Comparison of ENCODE assay signal across 15 mouse cellular contexts in the genomic region with DNA sequence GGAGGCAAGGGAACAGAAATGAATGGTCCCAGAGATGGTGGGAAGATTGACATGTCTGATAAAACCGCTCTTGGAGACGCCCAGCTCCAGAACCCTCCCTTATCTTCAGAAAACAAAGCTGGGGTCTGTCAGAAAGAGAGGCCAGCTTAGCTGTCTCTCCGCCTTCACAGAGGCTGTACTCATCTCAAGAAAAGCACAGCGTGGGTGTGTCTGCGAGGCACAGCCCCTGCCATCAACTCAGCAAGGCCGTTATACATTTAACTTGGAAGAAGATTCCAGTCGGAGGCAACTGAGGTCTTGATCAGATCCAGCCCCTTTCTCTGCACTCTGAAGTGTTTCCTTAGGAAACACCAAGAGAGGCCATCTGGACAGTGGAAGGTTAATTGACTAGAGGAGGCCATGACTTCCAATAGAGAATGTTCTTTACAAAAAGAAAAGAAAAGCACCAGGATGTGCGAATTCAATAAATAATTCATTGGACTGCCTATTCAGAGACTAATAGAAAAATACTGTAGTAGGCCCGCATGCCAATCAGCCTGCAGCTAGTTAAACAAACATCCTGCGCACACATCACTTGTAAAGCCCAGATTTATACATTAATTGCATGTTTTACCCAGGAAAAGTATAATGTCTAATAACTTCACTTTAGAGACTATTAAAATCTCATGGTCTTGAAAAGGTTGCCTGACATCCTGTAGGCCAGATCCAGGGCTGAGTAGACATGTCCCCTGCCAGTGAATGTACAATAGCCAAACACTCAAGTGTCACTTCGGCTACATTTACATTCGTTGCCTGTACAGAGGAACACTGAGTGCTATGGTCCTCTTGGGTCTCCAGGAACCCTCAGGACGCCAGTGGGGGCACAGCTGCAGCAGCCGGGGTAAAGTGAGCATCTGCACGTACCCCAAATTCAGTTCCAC. TPM values are rescaled to one million over a fixed set of nuclear protein-coding genes. Genes with fewer than 3 reads are reported as not detected.
DNase-seq lines count a peak whose midpoint lies in the region; ATAC-seq lines count a peak whose summit lies in the region.
"Had no signal": no experiment of that assay in that cellular context is flagged by ENCODE, and none has a peak within 500 bp of the region (broad histone marks: within the 10 kb centered on the region; RNA-seq: fewer than 3 reads in every experiment).

No protein-coding gene starts in this region.

- DNase-seq in liver, embryonic 13.5 days: no peak
- no peak for DNase-seq in liver
- peak; percentile 34 for DNase-seq in testis, postnatal 10 days (ENCODE audit: low spot score)
- DNase-seq in ovary, postnatal 10 days (ENCODE audit: low spot score): no peak
- DNase-seq in B cell, adult 2 months: no peak
- DNase-seq: cerebellum, adult 8-10 months; kidney, postnatal 25 days; right cerebral cortex, postnatal 25 days had no signal

- H3K4me1 ChIP-seq in liver, embryonic 13.5 days (replicated peaks): peaks cover 14% of the 10 kb centered on the region; the same call in 1 of the 2 replicates
- peaks cover 19% of the 10 kb centered on the region for H3K4me1 ChIP-seq in forebrain, embryonic 12.5 days
- no peaks in the 10 kb centered on the region; the same call in 1 of the 2 replicates for H3K4me1 ChIP-seq in hindbrain, embryonic 16.5 days (ENCODE audit: control insufficient read depth, insufficient read depth, low read depth, low read length)

- H3K27me3 ChIP-seq in liver, embryonic 13.5 days: no peaks in the 10 kb centered on the region
- H3K27me3 ChIP-seq in forebrain, embryonic 12.5 days: 0 out of 2 replicates have a peak, but pooled peaks cover 4% of the 10 kb centered on the region
- H3K27me3 ChIP-seq in hindbrain, embryonic 16.5 days (replicated peaks; ENCODE audit: control insufficient read depth, insufficient read depth, low read length): no peaks in the 10 kb centered on the region
- H3K27me3 ChIP-seq: heart, embryonic 13.5 days; liver, embryonic 12.5 days had no signal

- H3K4me3 ChIP-seq in liver, embryonic 13.5 days (replicated peaks): no peak overlapping the region
- no peak overlapping the region for H3K4me3 ChIP-seq in forebrain, embryonic 12.5 days (replicated peaks)
- H3K4me3 ChIP-seq in hindbrain, embryonic 16.5 days (ENCODE audit: low read length): no peak overlapping the region
- H3K4me3 ChIP-seq: heart, embryonic 13.5 days; liver, embryonic 12.5 days had no signal

- no peak overlapping the region for H3K4me2 ChIP-seq in liver, embryonic 13.5 days
- H3K4me2 ChIP-seq in forebrain, embryonic 12.5 days: no peak overlapping the region; the same call in 1 of the 2 replicates
- H3K4me2 ChIP-seq in hindbrain, embryonic 16.5 days (ENCODE audit: low read length): no peak overlapping the region
- H3K4me2 ChIP-seq: heart, embryonic 13.5 days; liver, embryonic 12.5 days had no signal

- H3K36me3 ChIP-seq in liver, embryonic 13.5 days: no peaks in the 10 kb centered on the region
- no peaks in the 10 kb centered on the region for H3K36me3 ChIP-seq in forebrain, embryonic 12.5 days (replicated peaks)
- no peaks in the 10 kb centered on the region for H3K36me3 ChIP-seq in hindbrain, embryonic 16.5 days (ENCODE audit: control insufficient read depth, insufficient read depth, low read length)
- H3K36me3 ChIP-seq: heart, embryonic 13.5 days; liver, embryonic 12.5 days had no signal

- ATAC-seq in liver, embryonic 13.5 days (ENCODE audit: low read depth): peak; percentile 43; the same call in 1 of the 2 replicates
- peak; percentile 74 for ATAC-seq in forebrain, embryonic 12.5 days (ENCODE audit: low FRiP score)
- peak; percentile 71 for ATAC-seq in hindbrain, embryonic 16.5 days
- ATAC-seq in CD4-positive, CD25-positive, alpha-beta regulatory T cell, adult 4 months: no peak
- ATAC-seq: inflammation-experienced regulatory T-cells, adult 6 months; liver, embryonic 12.5 days had no signal

- 42% methylated on average over 15 of the region's 15 CpGs for WGBS in liver, embryonic 13.5 days (ENCODE audit: insufficient replicate concordance)
- WGBS in forebrain, embryonic 12.5 days: 36% methylated on average over 15 of the region's 15 CpGs
- 37% methylated on average over 15 of the region's 15 CpGs for WGBS in hindbrain, embryonic 16.5 days

- H3K27ac ChIP-seq in liver, embryonic 13.5 days: no peak overlapping the region
- peak overlapping the region; percentile 59; the same call in 1 of the 2 replicates for H3K27ac ChIP-seq in forebrain, embryonic 12.5 days
- no peak overlapping the region; the same call in 1 of the 2 replicates for H3K27ac ChIP-seq in hindbrain, embryonic 16.5 days (ENCODE audit: low read depth, low read length)
- H3K27ac ChIP-seq: heart, embryonic 13.5 days; liver, embryonic 12.5 days; macrophage had no signal

- H3K9ac ChIP-seq in liver, embryonic 13.5 days: no peak overlapping the region
- no peak overlapping the region for H3K9ac ChIP-seq in forebrain, embryonic 12.5 days
- H3K9ac ChIP-seq in hindbrain, embryonic 16.5 days (ENCODE audit: low read depth, low read length): no peak overlapping the region
- H3K9ac ChIP-seq: heart, embryonic 13.5 days; liver, embryonic 12.5 days had no signal

- H3K9me3 ChIP-seq in liver, embryonic 13.5 days (replicated peaks): no peaks in the 10 kb centered on the region
- no peaks in the 10 kb centered on the region for H3K9me3 ChIP-seq in forebrain, embryonic 12.5 days
- H3K9me3 ChIP-seq in hindbrain, embryonic 16.5 days (ENCODE audit: control insufficient read depth, low read length): no peaks in the 10 kb centered on the region
- H3K9me3 ChIP-seq: heart, embryonic 13.5 days; liver, embryonic 12.5 days had no signal

RNA-seq across cellular contexts. Expression of a gene that starts 38.3 kb away (rescaled TPM):
- 1.8 and 2.6 TPM in 2 replicates for polyA plus RNA-seq in liver, embryonic 13.5 days (2015; fragmentation: Nextera tagmentation; extraction: Ambion mirVana)
- 36.2 and 37.8 TPM in 2 replicates for polyA plus RNA-seq in forebrain, embryonic 12.5 days (2016; fragmentation: Nextera tagmentation; extraction: Ambion mirVana)
- polyA plus RNA-seq in hindbrain, embryonic 16.5 days (2015; fragmentation: Nextera tagmentation; extraction: Ambion mirVana): 55.7 and 65.1 TPM in 2 replicates
- polyA plus RNA-seq in CD4-positive, CD25-positive, alpha-beta regulatory T cell, adult 4 months (2017; shearing (Covaris generic)): 10 to 100 TPM; 63.1 to 70.1 TPM

Comparison
In these comparisons a context has a peak if more than half of its experiments do, and no peak if none do; other contexts are left out.
1. RNA of a gene that starts 38.3 kb away (polyA plus RNA-seq): 63.1 to 70.1 TPM in CD4-positive, CD25-positive, alpha-beta regulatory T cell, adult 4 months, 55.7 to 65.1 TPM in hindbrain, embryonic 16.5 days and 36.2 to 37.8 TPM in forebrain, embryonic 12.5 days; 1.8 to 2.6 TPM in liver, embryonic 13.5 days; every median in the first group is over 10 times any median in the second.